Mouse (Mus musculus) heart, adult 2 months (tissue): ENCODE measurements around the gene Ahdc1. TPM values are rescaled to one million over a fixed set of nuclear protein-coding genes. Genes with fewer than 3 reads are reported as not detected.

ENCODE experiments used
- DNase-seq, 2 experiments: peaks; one replicate each; pipeline ENCODE4 v3.0.0; 2021
- H3K27ac ChIP-seq: fragments of 200-600 bp; 2 replicates; pipeline ENCODE4 v1.8.1; 2022
- H3K27me3 ChIP-seq: fragments of 200-500 bp; 2 replicates; pipeline ENCODE4 v1.6.1; 2012; ENCODE audit warnings: mild to moderate bottlenecking, low read length, inconsistent platforms, mixed read lengths; ENCODE audit not compliant: control insufficient read depth, insufficient read depth
- H3K36me3 ChIP-seq: fragments of 200-500 bp; 2 replicates; pipeline ENCODE4 v1.6.1; 2012; ENCODE audit warnings: low read length, inconsistent platforms; ENCODE audit not compliant: control insufficient read depth, insufficient read depth
- H3K4me1 ChIP-seq: fragments of 200-500 bp; 2 replicates; pipeline ENCODE4 v1.6.1; 2011; ENCODE audit warnings: low read length; ENCODE audit not compliant: control insufficient read depth, insufficient read depth
- H3K4me3 ChIP-seq: fragments of 200-600 bp; 2 replicates; pipeline ENCODE4 v1.8.1; 2022
- H3K79me2 ChIP-seq: fragments of 200-500 bp; replicated peaks from 2 replicates; pipeline ENCODE4 v1.6.1; 2012; ENCODE audit warnings: mild to moderate bottlenecking, inconsistent platforms, low read length, moderate library complexity, mixed read lengths; ENCODE audit not compliant: control insufficient read depth, insufficient read depth
- H3K9ac ChIP-seq: fragments of 200-500 bp; 2 replicates; pipeline ENCODE4 v1.6.1; 2012; ENCODE audit warnings: low read depth, mild to moderate bottlenecking, control low read depth, inconsistent platforms, low read length, mixed read lengths
- CTCF ChIP-seq: fragments of 200-600 bp; IDR thresholded peaks from 2 replicates; pipeline ENCODE4 v1.8.1; 2022; ENCODE audit warnings: antibody characterized with exemption, mild to moderate bottlenecking, moderate library complexity
- EP300 ChIP-seq: fragments of 200-500 bp; IDR thresholded peaks from 2 replicates; pipeline ENCODE4 v1.6.1; 2011; ENCODE audit warnings: low read depth, low read length, control low read depth; ENCODE audit not compliant: insufficient read depth
- POLR2A ChIP-seq: fragments of 200-500 bp; IDR thresholded peaks from 2 replicates; pipeline ENCODE4 v1.6.1; 2011; ENCODE audit warnings: mild to moderate bottlenecking, low read depth, low read length, control low read depth; ENCODE audit not compliant: insufficient read depth
- WGBS: fragments of 180-500 bp; shearing (Covaris S2); methylation state at CpG from one replicate; pipeline ENCODE4 v1.1.7; 2018; 5-methylcytosine and 5-hydroxymethylcytosine counted together
- intact Hi-C: fragments of 180-260 bp; cut with DNase I; formaldehyde crosslinking; loops from one replicate; pipeline ENCODE4 v1.15.1; 2025
- polyA plus RNA-seq: library from polyadenylated mRNA; depleted of rRNA; stranded (reverse); fragments of >200 nt; gene quantifications from 2 replicates; pipeline ENCODE4 v1.2.3, GENCODE M21; 2012; rRNA removed
- total RNA-seq, 2 experiments: library from RNA; stranded (reverse); gene quantifications; 2 replicates each; pipeline ENCODE4 v1.2.3; 2021

The Ahdc1 gene
- total and polyA plus RNA-seq, 3 experiments = 21.8 to 50.9 (median 42.6) TPM

GRCm38 (mm10) chr4:133120833-133121321 lies 109.8 kb downstream of the Ahdc1 start:
- no peak for DNase-seq
- WGBS = 29% methylated on average over 11 of the region's 11 CpGs
- Histone ChIP-seq H3K4me3 (no peak overlapping the region), H3K27me3 (no peaks in the 10 kb centered on the region), H3K36me3 (peaks cover 2% of the 10 kb centered on the region; the same call in 1 of the 2 replicates), H3K79me2 (no peaks in the 10 kb centered on the region), H3K4me1 (peaks cover 20% of the 10 kb centered on the region), H3K27ac (peak overlapping the region; percentile 47), H3K9ac (no peak overlapping the region; the same call in 1 of the 2 replicates)
- no peak for TF ChIP-seq EP300
- no peak for TF ChIP-seq CTCF
- TF ChIP-seq POLR2A = no peak
- intact Hi-C loops = no loop called here

GRCm38 (mm10) chr4:133121416-133121815 lies 110.4 kb downstream of the Ahdc1 start:
- Histone ChIP-seq H3K27ac (peak overlapping the region; percentile 54), H3K4me1 (peaks cover 16% of the 10 kb centered on the region), H3K79me2 (no peaks in the 10 kb centered on the region), H3K9ac (no peak overlapping the region), H3K36me3 (peaks cover 2% of the 10 kb centered on the region; the same call in 1 of the 2 replicates), H3K4me3 (no peak overlapping the region), H3K27me3 (no peaks in the 10 kb centered on the region)
- intact Hi-C loops = no loop called here
- 31% methylated on average over 1 of the region's 1 CpGs for WGBS
- TF ChIP-seq CTCF = no peak
- no peak for TF ChIP-seq POLR2A
- TF ChIP-seq EP300 = no peak
- no peak for DNase-seq

GRCm38 (mm10) chr4:133121974-133122637 lies 111.0 kb downstream of the Ahdc1 start:
- no peaks in the 10 kb centered on the region for H3K79me2 ChIP-seq
- peak in 1 of 2 experiments; percentile 47 for DNase-seq
- H3K4me1 ChIP-seq = peaks cover 12% of the 10 kb centered on the region
- H3K27ac ChIP-seq = peak overlapping the region; percentile 54
- no peak overlapping the region for H3K4me3 ChIP-seq
- intact Hi-C loops = no loop called here
- no peak overlapping the region for H3K9ac ChIP-seq
- TF ChIP-seq POLR2A (no peak), EP300 (peak; percentile 42; the same call in 1 of the 2 replicates), CTCF (no peak)
- no peaks in the 10 kb centered on the region for H3K27me3 ChIP-seq
- H3K36me3 ChIP-seq = peaks cover 2% of the 10 kb centered on the region; the same call in 1 of the 2 replicates
- 27% methylated on average over 5 of the region's 5 CpGs for WGBS

- Histone ChIP-seq H3K27ac (no peak overlapping the region), H3K9ac (no peak overlapping the region), H3K79me2 (peaks cover 4% of the 10 kb centered on the region), H3K27me3 (no peaks in the 10 kb centered on the region), H3K36me3 (peaks cover 2% of the 10 kb centered on the region; the same call in 1 of the 2 replicates), H3K4me1 (peaks cover 7% of the 10 kb centered on the region), H3K4me3 (no peak overlapping the region)
- intact Hi-C loops = no loop called here
- no peak for TF ChIP-seq POLR2A
- TF ChIP-seq EP300 = no peak
- TF ChIP-seq CTCF = no peak
- WGBS = 47% methylated on average over 3 of the region's 3 CpGs
- no peak for DNase-seq
Measured at GRCm38 (mm10) chr4:133127079-133127478, 116.0 kb downstream of the Ahdc1 start.

Other genes with a start within 250 kb of the Ahdc1 start
- 10 to 100 TPM; 10.5 to 12.4 TPM for gene Rpa2, start 242.9 kb upstream of the Ahdc1 start, total RNA-seq
- gene Rpa2, start 242.9 kb upstream of the Ahdc1 start, polyA plus RNA-seq = 9.9 and 14.9 TPM in 2 replicates
- 1 to 10 TPM; 1.7 to 2.1 TPM for gene Themis2, start 214.9 kb upstream of the Ahdc1 start, total RNA-seq
- gene Themis2, start 214.9 kb upstream of the Ahdc1 start, polyA plus RNA-seq = 2.4 and 4.5 TPM in 2 replicates
- gene Ppp1r8, start 168.1 kb upstream of the Ahdc1 start, total RNA-seq = 10 to 100 TPM; 18.2 to 19.3 TPM
- 18.2 and 33.1 TPM in 2 replicates for gene Ppp1r8, start 168.1 kb upstream of the Ahdc1 start, polyA plus RNA-seq
- gene Stx12, start 126.8 kb upstream of the Ahdc1 start, total RNA-seq = 10 to 100 TPM; 32.5 to 32.8 TPM
- 16.2 and 31.7 TPM in 2 replicates for gene Stx12, start 126.8 kb upstream of the Ahdc1 start, polyA plus RNA-seq
- 10 to 100 TPM; 29.5 to 45.1 TPM for gene Fam76a, start 88.7 kb upstream of the Ahdc1 start, total RNA-seq
- gene Fam76a, start 88.7 kb upstream of the Ahdc1 start, polyA plus RNA-seq = 13.3 and 16.3 TPM in 2 replicates
- under 1 TPM; 0.43 to 0.47 TPM for gene Fgr, start 37.2 kb upstream of the Ahdc1 start, total RNA-seq
- 0.73 and 1.7 TPM in 2 replicates for gene Fgr, start 37.2 kb upstream of the Ahdc1 start, polyA plus RNA-seq
- 10 to 100 TPM; 77.5 to 83.8 TPM for gene Wasf2, start 119.2 kb downstream of the Ahdc1 start, total RNA-seq
- 34.6 and 39.7 TPM in 2 replicates for gene Wasf2, start 119.2 kb downstream of the Ahdc1 start, polyA plus RNA-seq
- gene Cd164l2, start 200.9 kb downstream of the Ahdc1 start, total RNA-seq = not detected
- gene Cd164l2, start 200.9 kb downstream of the Ahdc1 start, polyA plus RNA-seq = 0.53 and 0.66 TPM in 2 replicates
- under 1 TPM in 1 of 2 experiments, not detected in 1; 0.11 TPM for gene Gpr3, start 201.3 kb downstream of the Ahdc1 start, total RNA-seq
- 0.15 and 0.37 TPM in 2 replicates for gene Gpr3, start 201.3 kb downstream of the Ahdc1 start, polyA plus RNA-seq
- 10 to 100 TPM; 16.3 to 27.3 TPM for gene Map3k6, start 229.6 kb downstream of the Ahdc1 start, total RNA-seq
- gene Map3k6, start 229.6 kb downstream of the Ahdc1 start, polyA plus RNA-seq = 12.0 and 15.7 TPM in 2 replicates